Mouse (Mus musculus) brain, embryonic 14.5 days (tissue): Measurements from ENCODE around the gene Parp3.

Experiments used
- CTCF ChIP-seq: fragments of 200-500 bp; IDR thresholded peaks from 2 replicates; pipeline ENCODE4 v1.5.1; 2012; ENCODE audit warnings: inconsistent platforms, mild to moderate bottlenecking, moderate library complexity, borderline replicate concordance; ENCODE audit not compliant: insufficient read depth, insufficient read length; ENCODE audit errors: extremely low read depth
- POLR2A ChIP-seq: fragments of 200-500 bp; IDR thresholded peaks from 2 replicates; pipeline ENCODE4 v1.6.1; 2012; ENCODE audit warnings: mild to moderate bottlenecking, inconsistent platforms, borderline replicate concordance; ENCODE audit not compliant: poor library complexity, insufficient read depth, insufficient read length, severe bottlenecking; ENCODE audit errors: extremely low read depth

GRCm38 (mm10) chr9:106473753-106474105 is 3.0 kb downstream of the Parp3 start:
- TF ChIP-seq CTCF (no peak), POLR2A (no peak)
